11 mouse cellular contexts compared by ENCODE assay signal in the genomic region with DNA sequence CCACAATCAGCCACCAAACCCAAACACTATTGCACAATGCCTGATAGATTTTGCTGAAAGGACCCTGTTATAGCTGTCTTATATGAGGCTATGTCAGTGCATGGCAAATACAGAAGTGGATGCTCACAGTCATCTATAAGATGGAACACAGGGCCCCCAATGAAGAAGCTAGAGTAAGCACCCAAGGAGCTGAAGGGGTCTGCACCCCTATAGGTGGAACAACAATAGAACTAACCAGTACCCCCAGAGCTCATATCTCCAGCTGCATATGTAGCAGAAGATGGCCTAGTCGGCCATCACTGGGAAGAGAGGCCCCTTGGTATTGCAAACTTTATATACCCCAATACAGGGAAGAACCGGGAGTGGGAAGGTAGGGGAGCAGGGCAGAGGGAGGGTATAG. TPM values are rescaled to one million over a fixed set of nuclear protein-coding genes. Genes with fewer than 3 reads are reported as not detected.
A peak's percentile ranks its signal among the peaks of the same experiment; 100 is the strongest.
DNase-seq lines count a peak whose midpoint lies in the region; ATAC-seq and TF ChIP-seq lines count a peak whose summit lies in the region.
"Not testable (repeated sequence)": the region's sequence is repeated elsewhere in the genome, so short reads cannot be mapped to it uniquely, and the experiment has no call there.
"Had no signal": no experiment of that assay in that cellular context is flagged by ENCODE, and none has a peak within 500 bp of the region (broad histone marks: within the 10 kb centered on the region; RNA-seq: fewer than 3 reads in every experiment).

No protein-coding gene starts in this region.

- H3K79me2 ChIP-seq in macrophage (ENCODE audit: inconsistent target) = not testable (repeated sequence)

- not testable (repeated sequence) for H3K27ac ChIP-seq in ES-E14 (ENCODE audit: insufficient read depth, low read depth, low read length, poor library complexity, severe bottlenecking); embryonic facial prominence, embryonic 12.5 days; forebrain, postnatal 0 days (ENCODE audit: low read depth, low read length); kidney, adult 2 months (ENCODE audit: insufficient read depth, low read depth, low read length); limb, embryonic 15.5 days; neural tube, embryonic 13.5 days (replicated peaks)
- H3K27ac ChIP-seq in hindbrain, embryonic 10.5 days = peak overlapping the region; percentile 69
- peak overlapping the region; percentile 72; the same call in 1 of the 2 replicates for H3K27ac ChIP-seq in macrophage

- H3K9ac ChIP-seq in ES-E14 (ENCODE audit: insufficient read depth, low read depth, low read length, poor library complexity, severe bottlenecking) = not testable (repeated sequence)
- H3K9ac ChIP-seq in embryonic facial prominence, embryonic 12.5 days = 0 out of 2 replicates have a peak overlapping the region, but pooled peaks have one; percentile 20
- H3K9ac ChIP-seq in forebrain, postnatal 0 days = peak overlapping the region; percentile 93; the same call in 1 of the 2 replicates
- H3K9ac ChIP-seq in limb, embryonic 15.5 days = 0 out of 2 replicates have a peak overlapping the region, but pooled peaks have one; percentile 26
- peak overlapping the region; percentile 63 for H3K9ac ChIP-seq in neural tube, embryonic 13.5 days

- H3K27me3 ChIP-seq in embryonic facial prominence, embryonic 12.5 days; forebrain, postnatal 0 days (ENCODE audit: insufficient read depth, low read length); hindbrain, embryonic 10.5 days (ENCODE audit: insufficient read depth, poor library complexity, severe bottlenecking); kidney, adult 2 months (replicated peaks; ENCODE audit: control insufficient read depth, insufficient read depth, low read length); limb, embryonic 15.5 days; neural tube, embryonic 13.5 days: not testable (repeated sequence)

- H3K4me3 ChIP-seq in ES-E14 (ENCODE audit: insufficient read depth in 1 of 2, low read depth in 1 of 2, low read length in 2 of 2, poor library complexity in 1 of 2, severe bottlenecking in 1 of 2) (peak overlapping the region; percentile 50 to 100), macrophage (ENCODE audit: inconsistent target) (peak overlapping the region; percentile 52)
- peak overlapping the region; percentile 70 for H3K4me3 ChIP-seq in embryonic facial prominence, embryonic 12.5 days
- peak overlapping the region; percentile 68 for H3K4me3 ChIP-seq in forebrain, postnatal 0 days (ENCODE audit: low read depth, low read length)
- H3K4me3 ChIP-seq in hindbrain, embryonic 10.5 days = peak overlapping the region; percentile 82
- peak overlapping the region; percentile 43 for H3K4me3 ChIP-seq in kidney, adult 2 months (ENCODE audit: insufficient read depth, low read depth, low read length)
- H3K4me3 ChIP-seq in limb, embryonic 15.5 days = peak overlapping the region; percentile 85
- peak overlapping the region; percentile 80 for H3K4me3 ChIP-seq in neural tube, embryonic 13.5 days

- H3K9me3 ChIP-seq in ES-E14 (ENCODE audit: control insufficient read depth, insufficient read depth, low read depth, low read length); embryonic facial prominence, embryonic 12.5 days; forebrain, postnatal 0 days (ENCODE audit: low read length); hindbrain, embryonic 10.5 days; limb, embryonic 15.5 days; neural tube, embryonic 13.5 days: not testable (repeated sequence)

- in situ Hi-C loops in ES-E14 (cut with MboI; ENCODE audit: low sequenced_read_pairs in 2 of 2, unreplicated experiment in 2 of 2) = not testable (repeated sequence)

- WGBS in embryonic facial prominence, embryonic 12.5 days = 6% methylated on average over 2 of the region's 2 CpGs
- WGBS in forebrain, postnatal 0 days = 7% methylated on average over 2 of the region's 2 CpGs
- 14% methylated on average over 2 of the region's 2 CpGs for WGBS in hindbrain, embryonic 10.5 days
- 5% methylated on average over 2 of the region's 2 CpGs for WGBS in kidney, adult 2 months
- 8% methylated on average over 2 of the region's 2 CpGs for WGBS in limb, embryonic 15.5 days
- 0% methylated on average over 2 of the region's 2 CpGs for WGBS in macrophage (ENCODE audit: missing documents)
- 0% methylated on average over 2 of the region's 2 CpGs for WGBS in neural tube, embryonic 13.5 days

- not testable (repeated sequence) for ATAC-seq in embryonic facial prominence, embryonic 12.5 days (ENCODE audit: insufficient number of reproducible peaks, insufficient read depth, low FRiP score, low TSS enrichment); forebrain, postnatal 0 days; limb, embryonic 15.5 days (ENCODE audit: insufficient number of reproducible peaks, low FRiP score, low TSS enrichment, low read depth)
- ATAC-seq in neural tube, embryonic 13.5 days (ENCODE audit: low read depth) = peak; percentile 6; the same call in 1 of the 2 replicates

- not testable (repeated sequence) for DNase-seq in ES-E14 (ENCODE audit: low read depth, low spot score); forebrain, postnatal 0 days; hindbrain, embryonic 10.5 days (ENCODE audit: low spot score); kidney, adult 2 months

- H3K4me2 ChIP-seq in embryonic facial prominence, embryonic 12.5 days (replicated peaks) = peak overlapping the region; percentile 57
- peak overlapping the region; percentile 56 for H3K4me2 ChIP-seq in forebrain, postnatal 0 days (ENCODE audit: low read depth)
- peak overlapping the region; percentile 58 for H3K4me2 ChIP-seq in limb, embryonic 15.5 days
- peak overlapping the region; percentile 63 for H3K4me2 ChIP-seq in neural tube, embryonic 13.5 days

- not testable (repeated sequence) for TF ChIP-seq CTCF in forebrain, postnatal 0 days (IDR thresholded peaks at IDR 0.05; ENCODE audit: low read depth); kidney, adult 2 months (conservative IDR thresholded peaks at IDR 0.05; ENCODE audit: insufficient read depth, insufficient read length, low read depth, low read length)

- TF ChIP-seq POLR2A in kidney, adult 2 months (IDR thresholded peaks at IDR 0.05; ENCODE audit: low read depth, low read length) = not testable (repeated sequence)

- H3K36me3 ChIP-seq in ES-E14 (ENCODE audit: control insufficient read depth, insufficient read depth, low read length, poor library complexity, severe bottlenecking); embryonic facial prominence, embryonic 12.5 days; forebrain, postnatal 0 days (ENCODE audit: insufficient read depth); hindbrain, embryonic 10.5 days; kidney, adult 2 months (ENCODE audit: control insufficient read depth, insufficient read depth, low read length); limb, embryonic 15.5 days; macrophage (ENCODE audit: inconsistent target); neural tube, embryonic 13.5 days: not testable (repeated sequence)

- not testable (repeated sequence) for H3K4me1 ChIP-seq in ES-E14 (ENCODE audit: control insufficient read depth in 2 of 2, insufficient read depth in 2 of 2, low read length in 2 of 2, poor library complexity in 1 of 2); embryonic facial prominence, embryonic 12.5 days; forebrain, postnatal 0 days (ENCODE audit: insufficient read depth); hindbrain, embryonic 10.5 days (replicated peaks); kidney, adult 2 months (ENCODE audit: control insufficient read depth, insufficient read depth, low read length); limb, embryonic 15.5 days; neural tube, embryonic 13.5 days (replicated peaks)

RNA-seq across cellular contexts. Expression of a gene that starts 33.7 kb away (rescaled TPM):
- total RNA-seq in ES-E14 (2012; rRNA removed) = 74.8 and 75.2 TPM in 2 replicates
- 60.8 and 63.3 TPM in 2 replicates for polyA plus RNA-seq in embryonic facial prominence, embryonic 12.5 days (2016; fragmentation: Nextera tagmentation; extraction: Ambion mirVana)
- total RNA-seq in forebrain, postnatal 0 days (2014; rRNA removed) = 103 and 133 TPM in 2 replicates
- polyA plus RNA-seq in forebrain, postnatal 0 days (2015; fragmentation: Nextera tagmentation; extraction: Ambion mirVana) = 29.8 and 37.2 TPM in 2 replicates
- 51.6 and 59.5 TPM in 2 replicates for polyA plus RNA-seq in hindbrain, embryonic 10.5 days (2016; fragmentation: Nextera tagmentation; extraction: Ambion mirVana)
- 42.1 and 43.3 TPM in 2 replicates for polyA plus RNA-seq in kidney, adult 2 months (2012; rRNA removed)
- polyA plus RNA-seq in limb, embryonic 15.5 days (2015; fragmentation: Nextera tagmentation; extraction: Ambion mirVana) = 36.8 and 43.0 TPM in 2 replicates
- total RNA-seq in macrophage (2018; cell fraction: chromatin; rRNA removed) = 100 to 1,000 TPM; 102 to 213 (median 156) TPM
- 100 to 1,000 TPM in 3 of 26 experiments, 10 to 100 TPM in 23; 78.7 to 145 (median 89.1) TPM for total RNA-seq in macrophage (2018; cell fraction: cytosol; rRNA removed)
- total RNA-seq in macrophage (2018; cell fraction: nucleus; rRNA removed) = 100 to 1,000 TPM in 23 of 26 experiments, 10 to 100 TPM in 3; 91.6 to 221 (median 127) TPM
- 61.0 to 80.1 TPM (median 72.2 TPM) in 3 replicates for polyA plus RNA-seq in macrophage (2018)
- 40.9 and 43.8 TPM in 2 replicates for polyA plus RNA-seq in neural tube, embryonic 13.5 days (2015; fragmentation: Nextera tagmentation; extraction: Ambion mirVana)

RNA-seq across cellular contexts. Expression of a gene that starts 41.3 kb away (rescaled TPM):
- total RNA-seq in ES-E14 (2012; rRNA removed) = 0.18 TPM in 1 of 2 replicates, not detected in the other
- not detected in 2 replicates for polyA plus RNA-seq in embryonic facial prominence, embryonic 12.5 days (2016; fragmentation: Nextera tagmentation; extraction: Ambion mirVana)
- total RNA-seq in forebrain, postnatal 0 days (2014; rRNA removed) = not detected in 2 replicates
- polyA plus RNA-seq in forebrain, postnatal 0 days (2015; fragmentation: Nextera tagmentation; extraction: Ambion mirVana) = not detected in 2 replicates
- not detected in 2 replicates for polyA plus RNA-seq in hindbrain, embryonic 10.5 days (2016; fragmentation: Nextera tagmentation; extraction: Ambion mirVana)
- polyA plus RNA-seq in kidney, adult 2 months (2012; rRNA removed) = 0.49 and 0.61 TPM in 2 replicates
- not detected in 2 replicates for polyA plus RNA-seq in limb, embryonic 15.5 days (2015; fragmentation: Nextera tagmentation; extraction: Ambion mirVana)
- 1 to 10 TPM in 6 of 26 experiments, under 1 TPM in 5, not detected in 15; 0.25 to 2.8 (median 1.1) TPM for total RNA-seq in macrophage (2018; cell fraction: chromatin; rRNA removed)
- not detected for total RNA-seq in macrophage (2018; cell fraction: cytosol; rRNA removed)
- total RNA-seq in macrophage (2018; cell fraction: nucleus; rRNA removed) = under 1 TPM in 6 of 26 experiments, not detected in 20; 0.28 to 0.84 (median 0.67) TPM
- polyA plus RNA-seq in macrophage (2018) = not detected in 3 replicates
- not detected in 2 replicates for polyA plus RNA-seq in neural tube, embryonic 13.5 days (2015; fragmentation: Nextera tagmentation; extraction: Ambion mirVana)
- total RNA-seq: gastrocnemius, adult 8-10 months; heart, postnatal 25 days; left cerebral cortex, adult 8-10 months had no signal
